Mouse (Mus musculus) WW6 (cell line): ENCODE results near the gene Naa40.

Experiments used
- DNase-seq: peaks from one replicate; pipeline ENCODE4 v3.0.0-alpha.2; 2013; ENCODE audit warnings: low read depth, low spot score

Gene Naa40

GRCm38 (mm10) chr19:7240782-7241690 lies at the start of gene Naa40:
Naa40 (minus strand) TSS chr19:7241183.
- DNase-seq: peak; percentile 91

GRCm38 (mm10) chr19:7289767-7290166 lies 48.8 kb upstream of the Naa40 start:
- no peak for DNase-seq

GRCm38 (mm10) chr19:7288288-7288687 lies 47.3 kb upstream of the Naa40 start:
- DNase-seq: no peak

GRCm38 (mm10) chr19:7286563-7287315 lies 45.8 kb upstream of the Naa40 start:
- no peak for DNase-seq

- no peak for DNase-seq
Observed at GRCm38 (mm10) chr19:7280557-7281330, 39.8 kb upstream of the Naa40 start.

- DNase-seq: no peak
Observed at GRCm38 (mm10) chr19:7279114-7279513, 38.1 kb upstream of the Naa40 start.

- no peak for DNase-seq
Observed at GRCm38 (mm10) chr19:7278200-7278906, 37.4 kb upstream of the Naa40 start.

- no peak for DNase-seq
Observed at GRCm38 (mm10) chr19:7276796-7277195, 35.8 kb upstream of the Naa40 start.

- no peak for DNase-seq
Observed at GRCm38 (mm10) chr19:7276053-7276659, 35.2 kb upstream of the Naa40 start.

- DNase-seq: no peak
Observed at GRCm38 (mm10) chr19:7275131-7275789, 34.3 kb upstream of the Naa40 start.

- no peak for DNase-seq
Observed at GRCm38 (mm10) chr19:7274326-7274990, 33.5 kb upstream of the Naa40 start.

- DNase-seq: no peak
Observed at GRCm38 (mm10) chr19:7273486-7273885, 32.5 kb upstream of the Naa40 start.

GRCm38 (mm10) chr19:7269290-7270044 lies 28.5 kb upstream of the Naa40 start:
- DNase-seq: no peak

GRCm38 (mm10) chr19:7268722-7269090 lies 27.7 kb upstream of the Naa40 start:
- no peak for DNase-seq

- DNase-seq: no peak
Observed at GRCm38 (mm10) chr19:7267781-7268721, 27.1 kb upstream of the Naa40 start.

GRCm38 (mm10) chr19:7267091-7267741 lies 26.2 kb upstream of the Naa40 start, which contains the start of gene Rcor2:
Rcor2 (plus strand) TSS chr19:7267325.
- no peak for DNase-seq

GRCm38 (mm10) chr19:7266421-7266831 lies 25.4 kb upstream of the Naa40 start:
- DNase-seq: no peak
